8 mouse cellular contexts compared by ENCODE assay signal in genomic region chr8:83862439-83863268, GRCm38 (mm10). TPM values are rescaled to one million over a fixed set of nuclear protein-coding genes. Genes with fewer than 3 reads are reported as not detected.
DNase-seq lines count a peak whose midpoint lies in the region; ATAC-seq and TF ChIP-seq lines count a peak whose summit lies in the region.

No protein-coding gene starts in this region.

- no peak overlapping the region for H3K9ac ChIP-seq in kidney, postnatal 0 days (ENCODE audit: low read depth, low read length)
- peak overlapping the region; percentile 59; the same call in 1 of the 2 replicates for H3K9ac ChIP-seq in embryonic facial prominence, embryonic 13.5 days
- H3K9ac ChIP-seq in limb, embryonic 11.5 days (ENCODE audit: low read length): 0 out of 2 replicates have a peak overlapping the region, but pooled peaks have one; percentile 36
- H3K9ac ChIP-seq in neural tube, embryonic 14.5 days (replicated peaks; ENCODE audit: low read depth, low read length): 0 out of 2 replicates have a peak overlapping the region, but pooled peaks have one; percentile 25

- peak overlapping the region; percentile 11; the same call in 1 of the 2 replicates for H3K4me3 ChIP-seq in kidney, postnatal 0 days (replicated peaks; ENCODE audit: low read depth, low read length)
- H3K4me3 ChIP-seq in embryonic facial prominence, embryonic 13.5 days: peak overlapping the region; percentile 32
- H3K4me3 ChIP-seq in limb, embryonic 11.5 days (ENCODE audit: low read depth, low read length): peak overlapping the region; percentile 21
- no peak overlapping the region; the same call in 1 of the 2 replicates for H3K4me3 ChIP-seq in neural tube, embryonic 14.5 days (ENCODE audit: low read depth, low read length)
- H3K4me3 ChIP-seq in gastrocnemius, adult 2 months: no peak overlapping the region

- H3K9me3 ChIP-seq in kidney, postnatal 0 days (replicated peaks; ENCODE audit: low read length): no peaks in the 10 kb centered on the region
- H3K9me3 ChIP-seq in embryonic facial prominence, embryonic 13.5 days: no peaks in the 10 kb centered on the region
- no peaks in the 10 kb centered on the region for H3K9me3 ChIP-seq in limb, embryonic 11.5 days (ENCODE audit: control insufficient read depth, low read length)
- H3K9me3 ChIP-seq in neural tube, embryonic 14.5 days (ENCODE audit: control insufficient read depth, low read length): no peaks in the 10 kb centered on the region

- no peak for TF ChIP-seq CTCF in kidney, postnatal 0 days (IDR thresholded peaks at IDR 0.05; ENCODE audit: low read depth)
- no peak for TF ChIP-seq CTCF in gastrocnemius, adult 2 months (IDR thresholded peaks at IDR 0.05)

- peak overlapping the region; percentile 56 for H3K4me2 ChIP-seq in kidney, postnatal 0 days (ENCODE audit: low read length)
- peak overlapping the region; percentile 60 for H3K4me2 ChIP-seq in embryonic facial prominence, embryonic 13.5 days
- H3K4me2 ChIP-seq in limb, embryonic 11.5 days (ENCODE audit: low read depth, severe bottlenecking): peak overlapping the region; percentile 44
- H3K4me2 ChIP-seq in neural tube, embryonic 14.5 days (ENCODE audit: low read depth, low read length): peak overlapping the region; percentile 42

- no peak for ATAC-seq in kidney, postnatal 0 days (replicated peaks; ENCODE audit: low FRiP score, low read depth)
- peak; percentile 32; the same call in 1 of the 2 replicates for ATAC-seq in embryonic facial prominence, embryonic 13.5 days (ENCODE audit: insufficient number of reproducible peaks, insufficient read depth, low FRiP score, low TSS enrichment, low read depth)
- ATAC-seq in limb, embryonic 11.5 days (ENCODE audit: insufficient number of reproducible peaks, low FRiP score, low TSS enrichment, low read depth): no peak; the same call in 1 of the 2 replicates
- no peak for ATAC-seq in neural tube, embryonic 14.5 days (ENCODE audit: low read depth)

- H3K36me3 ChIP-seq in kidney, postnatal 0 days (ENCODE audit: insufficient read depth, low read length): no peaks in the 10 kb centered on the region
- H3K36me3 ChIP-seq in embryonic facial prominence, embryonic 13.5 days: no peaks in the 10 kb centered on the region
- H3K36me3 ChIP-seq in limb, embryonic 11.5 days (ENCODE audit: control insufficient read depth, insufficient read depth, low read length): no peaks in the 10 kb centered on the region
- H3K36me3 ChIP-seq in neural tube, embryonic 14.5 days (ENCODE audit: control insufficient read depth, insufficient read depth, low read length): no peaks in the 10 kb centered on the region

- 6% methylated on average over 24 of the region's 24 CpGs for WGBS in kidney, postnatal 0 days
- WGBS in embryonic facial prominence, embryonic 13.5 days: 8% methylated on average over 24 of the region's 24 CpGs
- 5% methylated on average over 24 of the region's 24 CpGs for WGBS in limb, embryonic 11.5 days
- 8% methylated on average over 24 of the region's 24 CpGs for WGBS in neural tube, embryonic 14.5 days

- H3K27me3 ChIP-seq in kidney, postnatal 0 days (ENCODE audit: insufficient read depth, low read length): no peaks in the 10 kb centered on the region
- H3K27me3 ChIP-seq in embryonic facial prominence, embryonic 13.5 days: no peaks in the 10 kb centered on the region
- no peaks in the 10 kb centered on the region for H3K27me3 ChIP-seq in limb, embryonic 11.5 days (ENCODE audit: control insufficient read depth, insufficient read depth, low read length)
- no peaks in the 10 kb centered on the region; the same call in 1 of the 2 replicates for H3K27me3 ChIP-seq in neural tube, embryonic 14.5 days (ENCODE audit: control insufficient read depth, insufficient read depth, low read length)

- intact Hi-C loops in gastrocnemius, adult 2 months (cut with DNase I): no loop called here

- DNase-seq in kidney, postnatal 0 days (ENCODE audit: low spot score): peak; percentile 32
- no peak for DNase-seq in kidney, adult 18-20 months
- DNase-seq in limb, embryonic 11.5 days (ENCODE audit: low spot score): peak; percentile 40
- no peak for DNase-seq in gastrocnemius, postnatal 4 days (ENCODE audit: low spot score in 2 of 2)
- no peak for DNase-seq in layer of hippocampus, adult 9-11 months
- DNase-seq in gastrocnemius, adult 2 months: no peak

- no peaks in the 10 kb centered on the region for H3K4me1 ChIP-seq in kidney, postnatal 0 days (replicated peaks; ENCODE audit: insufficient read depth, low read length)
- peaks cover 15% of the 10 kb centered on the region for H3K4me1 ChIP-seq in embryonic facial prominence, embryonic 13.5 days
- peaks cover 4% of the 10 kb centered on the region; the same call in 1 of the 2 replicates for H3K4me1 ChIP-seq in limb, embryonic 11.5 days (ENCODE audit: control insufficient read depth, insufficient read depth, low read length)
- H3K4me1 ChIP-seq in neural tube, embryonic 14.5 days (ENCODE audit: control insufficient read depth, insufficient read depth, low read length): 0 out of 2 replicates have a peak, but pooled peaks cover 2% of the 10 kb centered on the region

- H3K27ac ChIP-seq in kidney, postnatal 0 days: no peak overlapping the region
- H3K27ac ChIP-seq in embryonic facial prominence, embryonic 13.5 days: no peak overlapping the region
- no peak overlapping the region for H3K27ac ChIP-seq in limb, embryonic 11.5 days (replicated peaks; ENCODE audit: low read depth, low read length)
- H3K27ac ChIP-seq in neural tube, embryonic 14.5 days (ENCODE audit: low read depth, low read length): no peak overlapping the region
- no peak overlapping the region for H3K27ac ChIP-seq in gastrocnemius, adult 2 months

RNA-seq across cellular contexts. Expression of gene Adgrl1, which starts 37.3 kb away (rescaled TPM):
- 11.5 and 14.4 TPM in 2 replicates for polyA plus RNA-seq in kidney, postnatal 0 days (2015; fragmentation: Nextera tagmentation; extraction: Ambion mirVana)
- polyA plus RNA-seq in embryonic facial prominence, embryonic 13.5 days (2015; fragmentation: Nextera tagmentation; extraction: Ambion mirVana): 30.5 and 31.6 TPM in 2 replicates
- polyA plus RNA-seq in limb, embryonic 11.5 days (2014; fragmentation: Nextera tagmentation; extraction: Ambion mirVana): 20.7 and 23.0 TPM in 2 replicates
- polyA plus RNA-seq in neural tube, embryonic 14.5 days (2014; fragmentation: Nextera tagmentation; extraction: Ambion mirVana): 60.8 and 75.0 TPM in 2 replicates
- 10 to 100 TPM; 33.6 to 37.6 TPM for total RNA-seq in gastrocnemius, postnatal 4 days (2021)
- 10 to 100 TPM; 14.7 to 22.5 TPM for total RNA-seq in gastrocnemius, adult 2 months (2021)

Comparison
In these comparisons a context has a peak if more than half of its experiments do, and no peak if none do; other contexts are left out.
1. DNase-seq: peak in kidney, postnatal 0 days (single experiment) and limb, embryonic 11.5 days (single experiment); none in kidney, adult 18-20 months (single experiment), gastrocnemius, postnatal 4 days (0 of 2), layer of hippocampus, adult 9-11 months (single experiment) and gastrocnemius, adult 2 months (single experiment).
2. H3K4me3 ChIP-seq: peak in kidney, postnatal 0 days (single experiment), embryonic facial prominence, embryonic 13.5 days (single experiment) and limb, embryonic 11.5 days (single experiment); none in neural tube, embryonic 14.5 days (single experiment) and gastrocnemius, adult 2 months (single experiment).
3. Peak in every context shown above with its lines, with median percentiles within 50 percentile points of each other: H3K4me2 ChIP-seq.